Mouse (Mus musculus) neural tube, embryonic 13.5 days (tissue): ENCODE data around the gene Rbm19. TPM values are rescaled to one million over a fixed set of nuclear protein-coding genes. Genes with fewer than 3 reads are reported as not detected.

Experiments used
- ATAC-seq: fragments of 200-750 bp; cut with Nextera tagmentation; 2 replicates; pipeline ENCODE4 v1.8.0; 2017; ENCODE audit warnings: low read depth, mild to moderate bottlenecking, moderate TSS enrichment, moderate library complexity
- H3K27ac ChIP-seq: fragments of 300-500 bp; sonication (generic); replicated peaks from 2 replicates; pipeline ENCODE4 v1.5.1; 2015; ENCODE audit warnings: moderate library complexity, mild to moderate bottlenecking, inconsistent platforms
- H3K27me3 ChIP-seq: fragments of 300-500 bp; sonication (generic); 2 replicates; pipeline ENCODE4 v1.6.1; 2015; ENCODE audit warnings: mild to moderate bottlenecking, inconsistent platforms
- H3K36me3 ChIP-seq: fragments of 300-500 bp; sonication (generic); 2 replicates; pipeline ENCODE4 v1.6.1; 2015; ENCODE audit warnings: mild to moderate bottlenecking, inconsistent platforms
- H3K4me1 ChIP-seq: fragments of 300-500 bp; sonication (generic); replicated peaks from 2 replicates; pipeline ENCODE4 v1.6.1; 2015; ENCODE audit warnings: inconsistent platforms
- H3K4me2 ChIP-seq: fragments of 300-500 bp; sonication (generic); 2 replicates; pipeline ENCODE4 v1.6.1; 2015; ENCODE audit warnings: inconsistent platforms, mild to moderate bottlenecking, moderate library complexity
- H3K4me3 ChIP-seq: fragments of 300-500 bp; sonication (generic); 2 replicates; pipeline ENCODE4 v1.5.1; 2015; ENCODE audit warnings: mild to moderate bottlenecking, inconsistent platforms
- H3K9ac ChIP-seq: fragments of 300-500 bp; sonication (generic); 2 replicates; pipeline ENCODE4 v1.6.1; 2015; ENCODE audit warnings: moderate library complexity, mild to moderate bottlenecking, inconsistent platforms
- H3K9me3 ChIP-seq: fragments of 300-500 bp; sonication (generic); 2 replicates; pipeline ENCODE4 v1.6.1; 2016; ENCODE audit warnings: inconsistent platforms
- WGBS: fragments of 180-500 bp; shearing (Covaris S2); methylation state at CpG from one replicate; pipeline ENCODE4 v1.1.7; 2015; 5-methylcytosine and 5-hydroxymethylcytosine counted together
- polyA plus RNA-seq: library from polyadenylated mRNA; unstranded; fragments of >200 nt; fragmentation: Nextera tagmentation; extraction: Ambion mirVana; gene quantifications from 2 replicates; pipeline ENCODE4 v1.2.1, GENCODE M21; 2015

Gene Rbm19
- polyA plus RNA-seq, 1 experiment from 2014 or later = 17.5 TPM

GRCm38 (mm10) chr5:120191620-120192019, 75.4 kb downstream of the Rbm19 start:
- WGBS = 86% methylated on average over 9 of the region's 9 CpGs
- no peak for ATAC-seq
- Histone ChIP-seq H3K9me3 (no peaks in the 10 kb centered on the region), H3K9ac (no peak overlapping the region), H3K27me3 (no peaks in the 10 kb centered on the region), H3K4me3 (no peak overlapping the region), H3K27ac (no peak overlapping the region), H3K4me1 (peaks cover 60% of the 10 kb centered on the region), H3K4me2 (no peak overlapping the region), H3K36me3 (no peaks in the 10 kb centered on the region)

GRCm38 (mm10) chr5:120194309-120194941, 78.2 kb downstream of the Rbm19 start:
- Histone ChIP-seq H3K4me2 (peak overlapping the region; percentile 16), H3K27ac (peak overlapping the region; percentile 90), H3K4me3 (no peak overlapping the region), H3K9me3 (no peaks in the 10 kb centered on the region), H3K27me3 (no peaks in the 10 kb centered on the region), H3K36me3 (peaks cover 10% of the 10 kb centered on the region; the same call in 1 of the 2 replicates), H3K9ac (peak overlapping the region; percentile 54), H3K4me1 (peaks cover 68% of the 10 kb centered on the region)
- 43% methylated on average over 15 of the region's 16 CpGs for WGBS
- peak; percentile 66 for ATAC-seq

GRCm38 (mm10) chr5:120194948-120195347, 78.7 kb downstream of the Rbm19 start:
- H3K9me3 ChIP-seq = no peaks in the 10 kb centered on the region
- no peak overlapping the region for H3K4me3 ChIP-seq
- WGBS = 33% methylated on average over 13 of the region's 13 CpGs
- peak; percentile 14; the same call in 1 of the 2 replicates for ATAC-seq
- H3K36me3 ChIP-seq = peaks cover 16% of the 10 kb centered on the region; the same call in 1 of the 2 replicates
- H3K27ac ChIP-seq = peak overlapping the region; percentile 90
- no peaks in the 10 kb centered on the region for H3K27me3 ChIP-seq
- peak overlapping the region; percentile 16 for H3K4me2 ChIP-seq
- peak overlapping the region; percentile 54 for H3K9ac ChIP-seq
- H3K4me1 ChIP-seq = peaks cover 68% of the 10 kb centered on the region

- 85% methylated on average over 9 of the region's 9 CpGs for WGBS
- no peak for ATAC-seq
- Histone ChIP-seq H3K27ac (0 out of 2 replicates have a peak overlapping the region, but pooled peaks have one; percentile 46), H3K9ac (peak overlapping the region; percentile 55; the same call in 1 of the 2 replicates), H3K27me3 (no peaks in the 10 kb centered on the region), H3K4me3 (no peak overlapping the region), H3K4me1 (peaks cover 60% of the 10 kb centered on the region), H3K4me2 (no peak overlapping the region), H3K36me3 (peaks cover 19% of the 10 kb centered on the region), H3K9me3 (no peaks in the 10 kb centered on the region)
Observed at GRCm38 (mm10) chr5:120196879-120197278, 80.6 kb downstream of the Rbm19 start.

- no peak overlapping the region for H3K9ac ChIP-seq
- H3K4me1 ChIP-seq = peaks cover 49% of the 10 kb centered on the region
- WGBS = 67% methylated on average over 10 of the region's 10 CpGs
- H3K4me3 ChIP-seq = no peak overlapping the region
- H3K36me3 ChIP-seq = peaks cover 19% of the 10 kb centered on the region
- no peaks in the 10 kb centered on the region for H3K27me3 ChIP-seq
- no peaks in the 10 kb centered on the region for H3K9me3 ChIP-seq
- no peak for ATAC-seq
- peak overlapping the region; percentile 70 for H3K27ac ChIP-seq
- no peak overlapping the region for H3K4me2 ChIP-seq
Observed at GRCm38 (mm10) chr5:120197813-120198387, 81.6 kb downstream of the Rbm19 start.

- H3K9me3 ChIP-seq = no peaks in the 10 kb centered on the region
- no peak overlapping the region for H3K4me2 ChIP-seq
- H3K36me3 ChIP-seq = peaks cover 19% of the 10 kb centered on the region
- no peak for ATAC-seq
- H3K4me3 ChIP-seq = no peak overlapping the region
- no peak overlapping the region for H3K9ac ChIP-seq
- no peaks in the 10 kb centered on the region for H3K27me3 ChIP-seq
- peaks cover 30% of the 10 kb centered on the region for H3K4me1 ChIP-seq
- WGBS = 91% methylated on average over 7 of the region's 7 CpGs
- H3K27ac ChIP-seq = no peak overlapping the region
Observed at GRCm38 (mm10) chr5:120199865-120200264, 83.6 kb downstream of the Rbm19 start.

GRCm38 (mm10) chr5:120204316-120204715, 88.1 kb downstream of the Rbm19 start:
- no peak overlapping the region for H3K9ac ChIP-seq
- no peak for ATAC-seq
- 77% methylated on average over 3 of the region's 3 CpGs for whole genome bisulfite sequencing
- no peaks in the 10 kb centered on the region; the same call in 1 of the 2 replicates for H3K27me3 ChIP-seq
- H3K4me3 ChIP-seq = no peak overlapping the region
- H3K4me2 ChIP-seq = no peak overlapping the region
- peaks cover 9% of the 10 kb centered on the region for H3K36me3 ChIP-seq
- H3K27ac ChIP-seq = no peak overlapping the region
- peaks cover 40% of the 10 kb centered on the region for H3K4me1 ChIP-seq
- no peaks in the 10 kb centered on the region for H3K9me3 ChIP-seq

GRCm38 (mm10) chr5:120206313-120206943, 90.2 kb downstream of the Rbm19 start:
- Histone ChIP-seq H3K27ac (peak overlapping the region; percentile 75), H3K9me3 (no peaks in the 10 kb centered on the region), H3K36me3 (no peaks in the 10 kb centered on the region), H3K4me3 (no peak overlapping the region), H3K27me3 (no peaks in the 10 kb centered on the region; the same call in 1 of the 2 replicates), H3K4me1 (peaks cover 57% of the 10 kb centered on the region), H3K9ac (peak overlapping the region; percentile 43; the same call in 1 of the 2 replicates), H3K4me2 (no peak overlapping the region)
- 24% methylated on average over 12 of the region's 12 CpGs for WGBS
- peak; percentile 71 for ATAC-seq

GRCm38 (mm10) chr5:120207492-120207891, 91.2 kb downstream of the Rbm19 start:
- Histone ChIP-seq H3K27ac (peak overlapping the region; percentile 23; the same call in 1 of the 2 replicates), H3K4me1 (peaks cover 61% of the 10 kb centered on the region), H3K4me3 (no peak overlapping the region), H3K4me2 (no peak overlapping the region), H3K9ac (no peak overlapping the region), H3K27me3 (no peaks in the 10 kb centered on the region; the same call in 1 of the 2 replicates), H3K36me3 (no peaks in the 10 kb centered on the region), H3K9me3 (no peaks in the 10 kb centered on the region)
- 80% methylated on average over 4 of the region's 4 CpGs for WGBS
- no peak for ATAC-seq

GRCm38 (mm10) chr5:120210668-120211067, 94.4 kb downstream of the Rbm19 start:
- Histone ChIP-seq H3K4me3 (no peak overlapping the region), H3K9me3 (no peaks in the 10 kb centered on the region), H3K27ac (0 out of 2 replicates have a peak overlapping the region, but pooled peaks have one; percentile 43), H3K4me1 (peaks cover 63% of the 10 kb centered on the region), H3K4me2 (peak overlapping the region; percentile 38), H3K36me3 (no peaks in the 10 kb centered on the region), H3K9ac (no peak overlapping the region), H3K27me3 (no peaks in the 10 kb centered on the region; the same call in 1 of the 2 replicates)
- WGBS = 5% methylated on average over 11 of the region's 11 CpGs
- ATAC-seq = no peak

GRCm38 (mm10) chr5:120211182-120211581, 94.9 kb downstream of the Rbm19 start:
- no peak overlapping the region for H3K27ac ChIP-seq
- H3K36me3 ChIP-seq = no peaks in the 10 kb centered on the region
- 12% methylated on average over 17 of the region's 17 CpGs for WGBS
- H3K27me3 ChIP-seq = no peaks in the 10 kb centered on the region; the same call in 1 of the 2 replicates
- H3K9ac ChIP-seq = no peak overlapping the region
- no peak for ATAC-seq
- peak overlapping the region; percentile 38 for H3K4me2 ChIP-seq
- no peak overlapping the region for H3K4me3 ChIP-seq
- H3K9me3 ChIP-seq = no peaks in the 10 kb centered on the region
- H3K4me1 ChIP-seq = peaks cover 58% of the 10 kb centered on the region

- WGBS = 66% methylated on average over 3 of the region's 3 CpGs
- no peak overlapping the region for H3K27ac ChIP-seq
- H3K4me1 ChIP-seq = peaks cover 37% of the 10 kb centered on the region
- no peak for ATAC-seq
- H3K4me3 ChIP-seq = no peak overlapping the region
- H3K9me3 ChIP-seq = no peaks in the 10 kb centered on the region
- no peak overlapping the region for H3K4me2 ChIP-seq
- H3K27me3 ChIP-seq = no peaks in the 10 kb centered on the region
- no peaks in the 10 kb centered on the region for H3K36me3 ChIP-seq
- no peak overlapping the region for H3K9ac ChIP-seq
Observed at GRCm38 (mm10) chr5:120214511-120214910, 98.2 kb downstream of the Rbm19 start.
